10 mouse cellular contexts compared by ENCODE assay signal in genomic region chr5:139286142-139286941, GRCm38 (mm10). TPM values are rescaled to one million over a fixed set of nuclear protein-coding genes. Genes with fewer than 3 reads are reported as not detected.
DNase-seq lines count a peak whose midpoint lies in the region; ATAC-seq and TF ChIP-seq lines count a peak whose summit lies in the region.
"Had no signal": no experiment of that assay in that cellular context is flagged by ENCODE, and none has a peak within 500 bp of the region (broad histone marks: within the 10 kb centered on the region; RNA-seq: fewer than 3 reads in every experiment).

No protein-coding gene starts in this region.

- no peaks in the 10 kb centered on the region for H3K27me3 ChIP-seq in kidney, embryonic 15.5 days
- no peaks in the 10 kb centered on the region for H3K27me3 ChIP-seq in kidney, embryonic 14.5 days (ENCODE audit: control insufficient read depth, insufficient read depth, low read length)
- H3K27me3 ChIP-seq: hindbrain, embryonic 12.5 days had no signal

- peaks cover 9% of the 10 kb centered on the region for H3K4me1 ChIP-seq in kidney, embryonic 15.5 days
- H3K4me1 ChIP-seq in kidney, embryonic 14.5 days (ENCODE audit: control insufficient read depth, insufficient read depth, low read length): no peaks in the 10 kb centered on the region; the same call in 1 of the 2 replicates
- peaks cover 57% of the 10 kb centered on the region for H3K4me1 ChIP-seq in bone marrow macrophage, adult 2 months (ENCODE audit: control insufficient read depth, insufficient read depth, low read length)
- H3K4me1 ChIP-seq: hindbrain, embryonic 12.5 days had no signal

- DNase-seq in liver: peak; percentile 33
- no peak for DNase-seq in frontal cortex, postnatal 36 days (ENCODE audit: low spot score in 2 of 2)
- no peak for DNase-seq in gastrocnemius, postnatal 10 days
- no peak for DNase-seq in kidney, adult 18-20 months
- DNase-seq: thymus, postnatal 36 days had no signal

- peaks cover 32% of the 10 kb centered on the region; the same call in 1 of the 2 replicates for H3K79me2 ChIP-seq in macrophage (ENCODE audit: inconsistent target)

- 71% methylated on average over 14 of the region's 14 CpGs for WGBS in kidney, embryonic 15.5 days
- WGBS in kidney, embryonic 14.5 days: 67% methylated on average over 14 of the region's 14 CpGs
- WGBS in macrophage (ENCODE audit: missing documents): 51% methylated on average over 14 of the region's 14 CpGs

- TF ChIP-seq POLR2A in bone marrow macrophage, adult 2 months (IDR thresholded peaks at IDR 0.05; ENCODE audit: borderline replicate concordance, low read depth, low read length): no peak

- 0 out of 2 replicates have a peak overlapping the region, but pooled peaks have one; percentile 7 for H3K9ac ChIP-seq in kidney, embryonic 15.5 days
- no peak overlapping the region for H3K9ac ChIP-seq in kidney, embryonic 14.5 days (ENCODE audit: low read depth, low read length)
- H3K9ac ChIP-seq: hindbrain, embryonic 12.5 days had no signal

- H3K36me3 ChIP-seq in kidney, embryonic 15.5 days: no peaks in the 10 kb centered on the region
- no peaks in the 10 kb centered on the region for H3K36me3 ChIP-seq in kidney, embryonic 14.5 days (ENCODE audit: control insufficient read depth, insufficient read depth, low read length)
- peaks cover 14% of the 10 kb centered on the region; the same call in 1 of the 2 replicates for H3K36me3 ChIP-seq in macrophage (ENCODE audit: inconsistent target)
- H3K36me3 ChIP-seq: hindbrain, embryonic 12.5 days had no signal

- H3K9me3 ChIP-seq in kidney, embryonic 15.5 days (replicated peaks): no peaks in the 10 kb centered on the region
- H3K9me3 ChIP-seq in kidney, embryonic 14.5 days (ENCODE audit: control insufficient read depth, low read length): no peaks in the 10 kb centered on the region
- H3K9me3 ChIP-seq: hindbrain, embryonic 12.5 days had no signal

- peak overlapping the region; percentile 27; the same call in 1 of the 2 replicates for H3K27ac ChIP-seq in kidney, embryonic 15.5 days
- H3K27ac ChIP-seq in kidney, embryonic 14.5 days (ENCODE audit: low read depth, low read length): no peak overlapping the region
- H3K27ac ChIP-seq in bone marrow macrophage, adult 2 months (ENCODE audit: insufficient read depth, low read depth, low read length): peak overlapping the region; percentile 97
- H3K27ac ChIP-seq in macrophage: peak overlapping the region; percentile 91
- H3K27ac ChIP-seq: hindbrain, embryonic 12.5 days had no signal

- no peak overlapping the region for H3K4me3 ChIP-seq in kidney, embryonic 15.5 days (replicated peaks)
- H3K4me3 ChIP-seq in kidney, embryonic 14.5 days (ENCODE audit: low read length): no peak overlapping the region
- H3K4me3 ChIP-seq in bone marrow macrophage, adult 2 months (ENCODE audit: insufficient read depth, low read length): peak overlapping the region; percentile 15
- H3K4me3 ChIP-seq in macrophage (ENCODE audit: inconsistent target): no peak overlapping the region
- H3K4me3 ChIP-seq: hindbrain, embryonic 12.5 days had no signal

- ATAC-seq in kidney, embryonic 15.5 days (replicated peaks; ENCODE audit: low FRiP score): no peak
- no peak for ATAC-seq in kidney, embryonic 14.5 days (ENCODE audit: low FRiP score, low TSS enrichment)

- TF ChIP-seq CTCF in bone marrow macrophage, adult 2 months (IDR thresholded peaks at IDR 0.05; ENCODE audit: low read depth, low read length): no peak

- no peak overlapping the region for H3K4me2 ChIP-seq in kidney, embryonic 15.5 days
- no peak overlapping the region for H3K4me2 ChIP-seq in kidney, embryonic 14.5 days (replicated peaks; ENCODE audit: low read depth, low read length)
- H3K4me2 ChIP-seq: hindbrain, embryonic 12.5 days had no signal

RNA-seq across cellular contexts. Expression of gene Get4, which starts 34.2 kb away (rescaled TPM):
- polyA plus RNA-seq in kidney, embryonic 15.5 days (2015; fragmentation: Nextera tagmentation; extraction: Ambion mirVana): 142 and 157 TPM in 2 replicates
- 132 and 156 TPM in 2 replicates for polyA plus RNA-seq in kidney, embryonic 14.5 days (2014; fragmentation: Nextera tagmentation; extraction: Ambion mirVana)
- 26.8 and 29.2 TPM in 2 replicates for polyA plus RNA-seq in bone marrow macrophage, adult 2 months (2012; ENCODE audit: insufficient read depth, insufficient read length, missing spikeins)
- total RNA-seq in macrophage (2018; cell fraction: chromatin; rRNA removed): 10 to 100 TPM; 15.6 to 49.9 (median 36.1) TPM
- 10 to 100 TPM; 23.1 to 42.6 (median 32.3) TPM for total RNA-seq in macrophage (2018; cell fraction: cytosol; rRNA removed)
- total RNA-seq in macrophage (2018; cell fraction: nucleus; rRNA removed): 10 to 100 TPM; 23.8 to 49.2 (median 34.0) TPM
- 20.1 to 39.0 TPM (median 34.2 TPM) in 3 replicates for polyA plus RNA-seq in macrophage (2018)
- total RNA-seq in gastrocnemius, postnatal 10 days (2021): 10 to 100 TPM; 48.4 to 55.6 TPM

RNA-seq across cellular contexts. Expression of gene Adap1, which starts 39.1 kb away (rescaled TPM):
- polyA plus RNA-seq in kidney, embryonic 15.5 days (2015; fragmentation: Nextera tagmentation; extraction: Ambion mirVana): 2.1 and 2.2 TPM in 2 replicates
- polyA plus RNA-seq in kidney, embryonic 14.5 days (2014; fragmentation: Nextera tagmentation; extraction: Ambion mirVana): 0.89 and 1.2 TPM in 2 replicates
- polyA plus RNA-seq in bone marrow macrophage, adult 2 months (2012; ENCODE audit: insufficient read depth, insufficient read length, missing spikeins): 73.2 and 77.1 TPM in 2 replicates
- 100 to 1,000 TPM in 8 of 26 experiments, 10 to 100 TPM in 18; 22.4 to 143 (median 79.4) TPM for total RNA-seq in macrophage (2018; cell fraction: chromatin; rRNA removed)
- 10 to 100 TPM; 39.1 to 96.5 (median 65.9) TPM for total RNA-seq in macrophage (2018; cell fraction: cytosol; rRNA removed)
- 100 to 1,000 TPM in 6 of 26 experiments, 10 to 100 TPM in 20; 25.8 to 128 (median 81.1) TPM for total RNA-seq in macrophage (2018; cell fraction: nucleus; rRNA removed)
- polyA plus RNA-seq in macrophage (2018): 40.4 to 55.9 TPM (median 47.4 TPM) in 3 replicates
- 1 to 10 TPM; 2.2 to 2.6 TPM for total RNA-seq in gastrocnemius, postnatal 10 days (2021)

Comparison
In these comparisons a context has a peak if more than half of its experiments do, and no peak if none do; other contexts are left out.
1. RNA of gene Adap1, which starts 39.1 kb away (polyA plus RNA-seq): 73.2 to 77.1 TPM in bone marrow macrophage, adult 2 months and 40.4 to 55.9 TPM in macrophage; 2.1 to 2.2 TPM in kidney, embryonic 15.5 days and 0.89 to 1.2 TPM in kidney, embryonic 14.5 days; every median in the first group is over 10 times any median in the second.